Mouse (Mus musculus) erythroblast, embryonic 14.5 days (primary cell): ENCODE results near the gene Pde7b.

ENCODE experiments used
- GATA1 ChIP-seq: IDR thresholded peaks from 2 replicates; pipeline ENCODE4 v1.6.1; 2012; ENCODE audit warnings: low read length, inconsistent platforms, mixed read lengths
- TAL1 ChIP-seq: IDR thresholded peaks from 3 replicates; pipeline ENCODE4 v1.6.1; 2012; ENCODE audit warnings: low read length, inconsistent platforms, mixed read lengths

DNA sequence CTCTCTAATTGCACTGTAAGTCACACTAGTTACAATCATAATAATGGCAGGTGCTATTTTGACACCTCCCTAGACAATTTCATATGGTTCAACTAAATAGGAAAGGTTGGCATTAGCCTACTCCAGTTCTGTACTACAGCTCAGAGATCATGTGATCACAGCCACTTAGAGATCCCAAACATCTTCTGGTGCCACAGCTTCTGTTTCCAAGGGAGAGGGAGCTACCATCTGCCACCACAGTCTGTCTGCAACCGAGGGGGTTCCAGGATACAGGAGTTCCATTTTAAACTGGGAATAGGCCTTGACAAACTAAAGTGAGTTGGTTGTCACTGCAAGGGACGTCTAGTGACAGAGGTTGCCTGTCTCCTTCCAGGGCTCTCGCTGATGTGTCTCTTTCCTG is 344.1 kb downstream of the Pde7b start:
- TF ChIP-seq GATA1 (no peak), TAL1 (no peak)
